Mouse (Mus musculus): ENCODE measurements around the gene Ints3. TPM values are rescaled to one million over a fixed set of nuclear protein-coding genes. Genes with fewer than 3 reads are reported as not detected.

Ints3 gene
- polyA plus RNA-seq, 1 experiment, result 22.9 TPM

GRCm38 (mm10) chr3:90465686-90466310 is 32.4 kb upstream of the Ints3 start, which contains the start of gene Npr1:
Npr1 (minus strand) TSS chr3:90465866.
- no peaks in the 10 kb centered on the region for H3K27me3 ChIP-seq (replicated peaks; ENCODE audit: control insufficient read depth, insufficient read depth, low read length)
- H3K4me3 ChIP-seq (ENCODE audit: insufficient read depth, low read depth, low read length), result peak within 1 kb of the TSS; percentile 82
- H3K27ac ChIP-seq (ENCODE audit: insufficient read depth, low read depth, low read length), result peak within 1 kb of the TSS; percentile 76
- TF ChIP-seq CTCF (conservative IDR thresholded peaks at IDR 0.05; ENCODE audit: insufficient read depth, insufficient read length, low read depth, low read length) (no peak), POLR2A (IDR thresholded peaks at IDR 0.05; ENCODE audit: low read depth, low read length) (peak; percentile 48)
- 1% methylated on average over 40 of the region's 49 CpGs for WGBS
- DNase-seq, result peak; percentile 69
- H3K36me3 ChIP-seq (ENCODE audit: control insufficient read depth, insufficient read depth, low read length), result no peaks in the 10 kb centered on the region
- no peaks in the 10 kb centered on the region for H3K4me1 ChIP-seq (ENCODE audit: control insufficient read depth, insufficient read depth, low read length)

GRCm38 (mm10) chr3:90465081-90465685 is 31.8 kb upstream of the Ints3 start:
- DNase-seq, result no peak
- Histone ChIP-seq H3K4me3 (ENCODE audit: insufficient read depth, low read depth, low read length) (peak overlapping the region; percentile 82), H3K27ac (ENCODE audit: insufficient read depth, low read depth, low read length) (peak overlapping the region; percentile 76), H3K36me3 (ENCODE audit: control insufficient read depth, insufficient read depth, low read length) (no peaks in the 10 kb centered on the region), H3K27me3 (replicated peaks; ENCODE audit: control insufficient read depth, insufficient read depth, low read length) (no peaks in the 10 kb centered on the region), H3K4me1 (ENCODE audit: control insufficient read depth, insufficient read depth, low read length) (no peaks in the 10 kb centered on the region)
- WGBS, result 2% methylated on average over 75 of the region's 75 CpGs
- TF ChIP-seq POLR2A (IDR thresholded peaks at IDR 0.05; ENCODE audit: low read depth, low read length) (no peak), CTCF (conservative IDR thresholded peaks at IDR 0.05; ENCODE audit: insufficient read depth, insufficient read length, low read depth, low read length) (no peak)

- Histone ChIP-seq H3K27me3 (replicated peaks; ENCODE audit: control insufficient read depth, insufficient read depth, low read length) (no peaks in the 10 kb centered on the region), H3K36me3 (ENCODE audit: control insufficient read depth, insufficient read depth, low read length) (no peaks in the 10 kb centered on the region), H3K27ac (ENCODE audit: insufficient read depth, low read depth, low read length) (peak overlapping the region; percentile 34), H3K4me3 (ENCODE audit: insufficient read depth, low read depth, low read length) (peak overlapping the region; percentile 82), H3K4me1 (ENCODE audit: control insufficient read depth, insufficient read depth, low read length) (no peaks in the 10 kb centered on the region)
- no peak for TF ChIP-seq CTCF (conservative IDR thresholded peaks at IDR 0.05; ENCODE audit: insufficient read depth, insufficient read length, low read depth, low read length)
- no peak for TF ChIP-seq POLR2A (IDR thresholded peaks at IDR 0.05; ENCODE audit: low read depth, low read length)
- 23% methylated on average over 37 of the region's 37 CpGs for WGBS
- peak; percentile 38 for DNase-seq
These were observed 31.2 kb upstream of the Ints3 start for GRCm38 (mm10) chr3:90464552-90465080.

GRCm38 (mm10) chr3:90462579-90462978 is 29.2 kb upstream of the Ints3 start:
- no peak for DNase-seq
- Histone ChIP-seq H3K27me3 (replicated peaks; ENCODE audit: control insufficient read depth, insufficient read depth, low read length) (no peaks in the 10 kb centered on the region), H3K27ac (ENCODE audit: insufficient read depth, low read depth, low read length) (no peak overlapping the region), H3K4me1 (ENCODE audit: control insufficient read depth, insufficient read depth, low read length) (no peaks in the 10 kb centered on the region), H3K36me3 (ENCODE audit: control insufficient read depth, insufficient read depth, low read length) (no peaks in the 10 kb centered on the region), H3K4me3 (ENCODE audit: insufficient read depth, low read depth, low read length) (no peak overlapping the region)
- WGBS, result 50% methylated on average over 7 of the region's 7 CpGs
- TF ChIP-seq POLR2A (IDR thresholded peaks at IDR 0.05; ENCODE audit: low read depth, low read length) (no peak), CTCF (conservative IDR thresholded peaks at IDR 0.05; ENCODE audit: insufficient read depth, insufficient read length, low read depth, low read length) (no peak)

DNA sequence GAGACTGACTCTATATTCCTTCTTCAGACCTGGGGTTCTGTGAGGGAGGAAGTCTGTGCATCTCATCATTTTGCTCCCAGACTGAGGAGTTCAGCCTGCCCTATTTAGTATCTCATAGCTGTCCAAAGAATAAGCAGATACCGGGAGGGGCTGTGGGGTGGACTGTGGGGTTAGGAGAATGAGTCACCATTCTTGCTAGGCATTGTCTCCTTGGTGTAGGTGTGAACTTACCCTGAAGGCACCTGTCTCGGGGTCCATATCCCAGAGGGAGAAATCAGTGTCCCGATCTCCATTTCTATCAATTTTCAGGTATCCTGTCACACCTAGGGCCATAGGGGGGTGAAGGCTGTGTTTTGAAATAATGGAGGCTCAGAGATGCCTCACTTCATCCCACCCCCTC is 28.5 kb upstream of the Ints3 start:
- H3K27ac ChIP-seq (ENCODE audit: insufficient read depth, low read depth, low read length), result no peak overlapping the region
- no peaks in the 10 kb centered on the region for H3K36me3 ChIP-seq (ENCODE audit: control insufficient read depth, insufficient read depth, low read length)
- H3K4me3 ChIP-seq (ENCODE audit: insufficient read depth, low read depth, low read length), result no peak overlapping the region
- TF ChIP-seq POLR2A (IDR thresholded peaks at IDR 0.05; ENCODE audit: low read depth, low read length) (no peak), CTCF (conservative IDR thresholded peaks at IDR 0.05; ENCODE audit: insufficient read depth, insufficient read length, low read depth, low read length) (no peak)
- 76% methylated on average over 3 of the region's 3 CpGs for WGBS
- no peak for DNase-seq
- H3K27me3 ChIP-seq (replicated peaks; ENCODE audit: control insufficient read depth, insufficient read depth, low read length), result no peaks in the 10 kb centered on the region
- no peaks in the 10 kb centered on the region for H3K4me1 ChIP-seq (ENCODE audit: control insufficient read depth, insufficient read depth, low read length)

- TF ChIP-seq CTCF (conservative IDR thresholded peaks at IDR 0.05; ENCODE audit: insufficient read depth, insufficient read length, low read depth, low read length), result no peak
- no peak for TF ChIP-seq POLR2A (IDR thresholded peaks at IDR 0.05; ENCODE audit: low read depth, low read length)
- H3K4me3 ChIP-seq (ENCODE audit: insufficient read depth, low read depth, low read length), result no peak overlapping the region
- H3K36me3 ChIP-seq (ENCODE audit: control insufficient read depth, insufficient read depth, low read length), result no peaks in the 10 kb centered on the region
- DNase-seq, result peak; percentile 30
- H3K27me3 ChIP-seq (replicated peaks; ENCODE audit: control insufficient read depth, insufficient read depth, low read length), result no peaks in the 10 kb centered on the region
- H3K4me1 ChIP-seq (ENCODE audit: control insufficient read depth, insufficient read depth, low read length), result no peaks in the 10 kb centered on the region
- 68% methylated on average over 5 of the region's 5 CpGs for WGBS
- no peak overlapping the region; the same call in 1 of the 2 replicates for H3K27ac ChIP-seq (ENCODE audit: insufficient read depth, low read depth, low read length)
These were observed 26.9 kb upstream of the Ints3 start for GRCm38 (mm10) chr3:90460315-90460714.

GRCm38 (mm10) chr3:90459727-90460126 is 26.3 kb upstream of the Ints3 start:
- H3K27ac ChIP-seq (ENCODE audit: insufficient read depth, low read depth, low read length), result no peak overlapping the region; the same call in 1 of the 2 replicates
- TF ChIP-seq POLR2A (IDR thresholded peaks at IDR 0.05; ENCODE audit: low read depth, low read length) (no peak), CTCF (conservative IDR thresholded peaks at IDR 0.05; ENCODE audit: insufficient read depth, insufficient read length, low read depth, low read length) (no peak)
- H3K4me3 ChIP-seq (ENCODE audit: insufficient read depth, low read depth, low read length), result no peak overlapping the region
- no peak for DNase-seq
- H3K27me3 ChIP-seq (replicated peaks; ENCODE audit: control insufficient read depth, insufficient read depth, low read length), result no peaks in the 10 kb centered on the region
- WGBS, result 83% methylated on average over 9 of the region's 9 CpGs
- H3K36me3 ChIP-seq (ENCODE audit: control insufficient read depth, insufficient read depth, low read length), result no peaks in the 10 kb centered on the region
- H3K4me1 ChIP-seq (ENCODE audit: control insufficient read depth, insufficient read depth, low read length), result no peaks in the 10 kb centered on the region

Measured in kidney, adult 2 months (tissue).